Mouse (Mus musculus) layer of hippocampus, postnatal 10 days (tissue): ENCODE measurements around the gene Comtd1. TPM values are rescaled to one million over a fixed set of nuclear protein-coding genes. Genes with fewer than 3 reads are reported as not detected.

Source experiments
- DNase-seq, 2 experiments: peaks; one replicate each; pipeline ENCODE4 v3.0.0; 2021; ENCODE audit warnings: low spot score in 2 of 2
- total RNA-seq, 2 experiments: library from RNA; stranded (reverse); gene quantifications; 2 replicates each; pipeline ENCODE4 v1.2.3; 2021

Comtd1 gene
- total RNA-seq, 2 experiments from 2014 or later: 42.1 to 44.5 TPM

GRCm38 (mm10) chr14:21806631-21807160 is 42.1 kb downstream of the Comtd1 start:
- DNase-seq: no peak

GRCm38 (mm10) chr14:21806203-21806602 is 42.6 kb downstream of the Comtd1 start:
- no peak for DNase-seq

- no peak for DNase-seq
Observed at GRCm38 (mm10) chr14:21802543-21803206, 46.1 kb downstream of the Comtd1 start.

GRCm38 (mm10) chr14:21801624-21802023 is 47.2 kb downstream of the Comtd1 start:
- DNase-seq: no peak

GRCm38 (mm10) chr14:21800641-21801040 is 48.1 kb downstream of the Comtd1 start:
- no peak for DNase-seq

Other genes with a start within 250 kb of the Comtd1 start
- under 1 TPM; 0.29 to 0.53 TPM for gene Dupd1, start 134.4 kb downstream of the Comtd1 start, total RNA-seq
- 100 to 1,000 TPM in 1 of 2 experiments, 10 to 100 TPM in 1; 90.5 to 101 TPM for gene Samd8, start 98.4 kb downstream of the Comtd1 start, total RNA-seq
- gene Dusp13, start 97.8 kb downstream of the Comtd1 start, total RNA-seq: under 1 TPM in 1 of 2 experiments, not detected in 1; 0.75 TPM
- 100 to 1,000 TPM; 201 to 224 TPM for gene Vdac2, start 23.7 kb downstream of the Comtd1 start, total RNA-seq
- gene Zfp503, start 140.6 kb upstream of the Comtd1 start, total RNA-seq: 1 to 10 TPM; 3.0 TPM
- gene Lrmda, start 170.7 kb upstream of the Comtd1 start, total RNA-seq: under 1 TPM; 0.57 to 0.62 TPM